Mouse (Mus musculus) ES-E14 (cell line): ENCODE measurements at regions not wholly inside any gene's neighbourhood (a gene's known extent, or its start where the extent isn't known, plus 50 kb on each side); places are given as distances from the start of the nearest gene placed in this dataset.

Experiments
- DNase-seq: peaks from one replicate; pipeline ENCODE4 v3.0.0-alpha.2; 2013; ENCODE audit warnings: low read depth, low spot score
- H3K27ac ChIP-seq: 2 replicates; pipeline ENCODE4 v1.5.1; 2012; ENCODE audit warnings: low read depth, mild to moderate bottlenecking, low read length, moderate library complexity, mixed read lengths; ENCODE audit not compliant: poor library complexity, insufficient read depth, severe bottlenecking
- H3K36me3 ChIP-seq: 2 replicates; pipeline ENCODE4 v1.6.1; 2012; ENCODE audit warnings: mild to moderate bottlenecking, low read length, moderate library complexity, mixed read lengths; ENCODE audit not compliant: control insufficient read depth, poor library complexity, insufficient read depth, severe bottlenecking
- H3K4me1 ChIP-seq, 2 experiments: fragments of 150-350 bp in 1 of 2; sonication (generic) in 1 of 2; 2 replicates each; pipeline ENCODE4 v1.6.1; 2012; ENCODE audit warnings: low read length in 2 of 2, mild to moderate bottlenecking in 1 of 2, mixed read lengths in 1 of 2; ENCODE audit not compliant: control insufficient read depth in 2 of 2, insufficient read depth in 2 of 2, poor library complexity in 1 of 2
- H3K4me3 ChIP-seq, 2 experiments: fragments of 150-350 bp in 1 of 2; sonication (generic) in 1 of 2; 2 replicates each; pipeline ENCODE4 v1.5.1; 2012; ENCODE audit warnings: low read length in 2 of 2, low read depth in 1 of 2, mild to moderate bottlenecking in 1 of 2, mixed read lengths in 1 of 2; ENCODE audit not compliant: insufficient read depth in 1 of 2, poor library complexity in 1 of 2, severe bottlenecking in 1 of 2
- H3K9ac ChIP-seq: 2 replicates; pipeline ENCODE4 v1.6.1; 2012; ENCODE audit warnings: low read depth, mild to moderate bottlenecking, low read length, mixed read lengths; ENCODE audit not compliant: poor library complexity, insufficient read depth, severe bottlenecking
- H3K9me3 ChIP-seq: fragments of 150-350 bp; sonication (generic); 2 replicates; pipeline ENCODE4 v1.6.1; 2012; ENCODE audit warnings: low read depth, mild to moderate bottlenecking, low read length; ENCODE audit not compliant: control insufficient read depth, insufficient read depth
- CHD2 ChIP-seq: IDR thresholded peaks from 2 replicates; pipeline ENCODE4 v1.6.1; 2014; ENCODE audit warnings: mild to moderate bottlenecking, low read depth, low read length, inconsistent platforms
- HCFC1 ChIP-seq: IDR thresholded peaks from 2 replicates; pipeline ENCODE4 v1.6.1; 2012; ENCODE audit warnings: low read length, inconsistent platforms, borderline replicate concordance; ENCODE audit not compliant: insufficient read depth
- MAFK ChIP-seq: IDR thresholded peaks from 2 replicates; pipeline ENCODE4 v1.6.1; 2014; ENCODE audit warnings: mild to moderate bottlenecking, low read depth, low read length, inconsistent platforms; ENCODE audit not compliant: insufficient read depth
- ZC3H11A ChIP-seq: IDR thresholded peaks from 2 replicates; pipeline ENCODE4 v1.6.1; 2012; ENCODE audit warnings: low read depth, mild to moderate bottlenecking, inconsistent platforms, low read length, borderline replicate concordance
- ZNF384 ChIP-seq: IDR thresholded peaks from 2 replicates; pipeline ENCODE4 v1.6.1; 2012; ENCODE audit warnings: low read depth, low read length, inconsistent platforms
- in situ Hi-C, 2 experiments: fragments of 600-800 bp; cut with MboI; formaldehyde crosslinking; loops; one replicate each; pipeline ENCODE4 v1.15.1; 2025; ENCODE audit warnings: low sequenced_read_pairs in 2 of 2, inconsistent platforms in 1 of 2; ENCODE audit not compliant: unreplicated experiment in 2 of 2

DNA sequence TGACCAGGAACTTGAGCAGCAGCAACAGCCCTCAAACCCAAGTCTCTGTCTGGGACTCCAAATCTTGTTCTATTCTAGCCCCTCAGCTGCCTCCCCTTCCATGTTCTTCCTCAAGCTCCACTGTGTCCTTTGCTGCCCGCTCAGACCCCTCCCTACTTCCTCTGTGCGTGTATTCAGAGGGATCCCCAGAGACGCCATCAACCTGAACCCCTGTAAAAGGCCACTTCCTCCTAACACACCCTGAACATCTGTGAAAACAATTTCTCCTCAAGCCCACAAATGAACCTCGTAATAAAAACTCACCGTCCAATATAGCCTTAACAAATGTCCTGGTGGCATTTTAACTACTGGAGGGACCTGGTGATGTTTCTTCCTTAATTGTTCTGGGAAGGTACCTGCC, 1536.0 kb upstream of the Gulo start:
- in situ Hi-C loops = no loop called here
- H3K9ac ChIP-seq = no peak overlapping the region
- H3K4me1 ChIP-seq = no peaks in the 10 kb centered on the region
- no peak overlapping the region for H3K4me3 ChIP-seq
- no peaks in the 10 kb centered on the region for H3K9me3 ChIP-seq
- DNase-seq = no peak
- no peak overlapping the region for H3K27ac ChIP-seq
- no peaks in the 10 kb centered on the region for H3K36me3 ChIP-seq
- TF ChIP-seq CHD2 = no peak
- TF ChIP-seq MAFK = no peak
- no peak for TF ChIP-seq HCFC1
- TF ChIP-seq ZC3H11A = no peak
- no peak for TF ChIP-seq ZNF384

DNA sequence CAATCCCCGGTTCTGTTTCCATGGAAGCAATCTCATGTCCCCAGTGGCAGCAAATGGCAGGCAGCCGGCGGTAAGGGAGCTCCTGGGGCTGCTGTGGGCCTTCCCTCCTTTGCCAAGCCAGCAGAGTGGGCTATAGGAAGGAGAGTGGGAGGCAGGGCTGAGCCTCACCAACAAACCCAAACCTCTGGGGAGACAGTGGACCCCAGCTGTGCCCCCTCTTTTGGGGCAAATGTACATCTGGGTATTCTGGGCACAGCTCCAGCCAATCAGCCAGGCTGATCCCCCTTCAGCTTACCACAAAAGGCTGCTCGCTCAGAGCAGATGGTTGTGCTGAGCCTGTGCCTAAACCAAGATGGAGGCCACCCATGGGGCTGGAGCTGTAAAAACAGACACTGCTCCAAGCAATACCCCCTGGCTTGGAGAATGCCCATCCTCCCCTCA, 1532.3 kb upstream of the Gulo start:
- TF ChIP-seq CHD2 (no peak), ZNF384 (no peak), ZC3H11A (no peak), HCFC1 (no peak), MAFK (no peak)
- H3K9ac ChIP-seq = no peak overlapping the region
- no peaks in the 10 kb centered on the region for H3K36me3 ChIP-seq
- no peak overlapping the region for H3K4me3 ChIP-seq
- in situ Hi-C loops = no loop called here
- H3K4me1 ChIP-seq = peaks cover 0 to 2% of the 10 kb centered on the region in 2 experiments; a peak in 2 of 4 replicates
- no peak for DNase-seq
- peak overlapping the region; percentile 19; the same call in 1 of the 2 replicates for H3K27ac ChIP-seq
- H3K9me3 ChIP-seq = no peaks in the 10 kb centered on the region

DNA sequence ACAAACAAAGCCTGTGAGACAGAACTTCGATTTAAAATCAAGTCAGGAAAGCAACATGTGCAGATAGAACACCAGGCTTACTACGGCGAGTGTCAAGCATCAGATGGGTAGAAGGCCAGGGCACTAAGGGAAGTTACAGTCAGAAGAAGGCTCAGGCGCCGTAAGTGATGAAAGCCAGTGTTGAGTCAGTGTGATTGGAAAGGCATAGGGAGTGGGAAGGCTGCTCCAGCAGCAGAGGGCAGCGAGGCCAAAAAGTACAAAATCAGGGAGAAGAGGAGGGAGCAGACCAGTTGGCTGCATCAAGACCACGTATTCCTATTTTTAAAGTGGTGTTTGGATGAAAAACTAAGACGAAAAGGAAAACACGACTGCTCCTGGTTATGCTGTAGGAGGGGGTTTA, 1529.7 kb upstream of the Gulo start:
- no peaks in the 10 kb centered on the region for H3K9me3 ChIP-seq
- peaks cover 0 to 2% of the 10 kb centered on the region in 2 experiments; a peak in 2 of 4 replicates for H3K4me1 ChIP-seq
- no peak overlapping the region for H3K9ac ChIP-seq
- no peaks in the 10 kb centered on the region for H3K36me3 ChIP-seq
- DNase-seq = no peak
- no peak overlapping the region for H3K4me3 ChIP-seq
- in situ Hi-C loops = no loop called here
- no peak overlapping the region for H3K27ac ChIP-seq
- TF ChIP-seq ZNF384 = no peak
- TF ChIP-seq HCFC1 = no peak
- no peak for TF ChIP-seq CHD2
- TF ChIP-seq ZC3H11A = no peak
- TF ChIP-seq MAFK = no peak

DNA sequence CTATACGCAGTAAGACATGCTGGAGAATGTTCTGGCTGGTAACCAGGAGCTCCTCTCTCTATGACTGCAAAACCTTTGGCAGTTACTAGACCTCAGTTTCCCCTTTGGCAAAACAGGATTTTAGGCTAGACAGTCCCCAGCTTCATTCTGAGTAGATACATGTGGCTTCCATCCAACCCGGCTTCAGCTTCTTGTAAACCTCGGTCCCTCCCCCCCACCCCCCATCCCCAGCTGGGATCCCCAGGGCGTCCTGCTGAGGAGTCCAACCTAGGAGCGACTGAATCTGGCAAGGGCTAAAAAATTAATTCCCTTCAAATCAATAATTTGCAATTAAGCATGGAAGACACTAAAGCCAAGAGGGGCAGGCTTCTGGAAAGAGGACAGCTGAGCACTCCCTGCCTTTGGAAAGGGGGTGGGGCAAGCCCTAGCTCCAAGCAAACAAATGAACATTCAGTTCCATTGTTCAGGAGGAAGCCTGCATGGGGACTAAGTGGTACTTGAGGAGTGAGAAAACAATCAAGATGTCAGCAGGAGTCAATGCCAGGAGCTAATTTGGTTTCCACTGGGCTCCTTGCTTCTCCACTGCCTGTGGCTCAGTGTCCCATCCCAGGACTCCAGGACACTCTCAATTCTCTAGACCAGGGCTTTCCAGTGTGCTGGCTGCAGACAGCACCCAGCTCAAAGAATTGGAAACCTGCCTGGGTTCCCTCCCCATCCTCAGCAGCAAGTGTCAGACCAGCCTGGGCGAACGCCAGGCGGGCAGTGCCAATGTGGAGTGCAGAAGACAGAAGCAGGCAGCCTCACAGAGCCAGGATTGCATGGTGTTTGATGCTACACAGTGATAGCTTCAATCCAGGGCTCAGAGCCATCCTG, 1528.0 kb upstream of the Gulo start:
- no peak overlapping the region for H3K9ac ChIP-seq
- H3K4me1 ChIP-seq = peaks cover 0 to 2% of the 10 kb centered on the region in 2 experiments; a peak in 2 of 4 replicates
- no peak overlapping the region for H3K4me3 ChIP-seq
- in situ Hi-C loops = no loop called here
- peak; percentile 30 for DNase-seq
- TF ChIP-seq MAFK = no peak
- TF ChIP-seq ZC3H11A = no peak
- TF ChIP-seq ZNF384 = no peak
- no peak for TF ChIP-seq HCFC1
- no peak for TF ChIP-seq CHD2
- H3K9me3 ChIP-seq = no peaks in the 10 kb centered on the region
- no peak overlapping the region for H3K27ac ChIP-seq
- no peaks in the 10 kb centered on the region for H3K36me3 ChIP-seq
